Mouse (Mus musculus) limb, embryonic 13.5 days (tissue): ENCODE data around the gene Diras1. TPM values are rescaled to one million over a fixed set of nuclear protein-coding genes. Genes with fewer than 3 reads are reported as not detected.
"Not testable (repeated sequence)": the region's sequence is repeated elsewhere in the genome, so short reads cannot be mapped to it uniquely, and the experiment has no call there.

Experiments used
- ATAC-seq: fragments of 200-750 bp; cut with Nextera tagmentation; 2 replicates; pipeline ENCODE4 v1.8.0; 2017; ENCODE audit warnings: low read depth, moderate number of reproducible peaks, moderate TSS enrichment; ENCODE audit not compliant: low FRiP score
- H3K27ac ChIP-seq: fragments of 300-500 bp; sonication (generic); 2 replicates; pipeline ENCODE4 v1.5.1; 2015; ENCODE audit warnings: inconsistent platforms, mild to moderate bottlenecking, moderate library complexity
- H3K27me3 ChIP-seq: fragments of 300-500 bp; sonication (generic); 2 replicates; pipeline ENCODE4 v1.6.1; 2015; ENCODE audit warnings: mild to moderate bottlenecking, inconsistent platforms
- H3K36me3 ChIP-seq: fragments of 300-500 bp; sonication (generic); 2 replicates; pipeline ENCODE4 v1.6.1; 2015; ENCODE audit warnings: inconsistent platforms, mild to moderate bottlenecking, moderate library complexity
- H3K4me1 ChIP-seq: fragments of 300-500 bp; sonication (generic); 2 replicates; pipeline ENCODE4 v1.6.1; 2015; ENCODE audit warnings: inconsistent platforms
- H3K4me2 ChIP-seq: fragments of 300-500 bp; sonication (generic); replicated peaks from 2 replicates; pipeline ENCODE4 v1.6.1; 2015; ENCODE audit warnings: inconsistent platforms, mild to moderate bottlenecking, moderate library complexity
- H3K4me3 ChIP-seq: fragments of 300-500 bp; sonication (generic); 2 replicates; pipeline ENCODE4 v1.5.1; 2015; ENCODE audit warnings: moderate library complexity, mild to moderate bottlenecking, inconsistent platforms
- H3K9ac ChIP-seq: fragments of 300-500 bp; sonication (generic); 2 replicates; pipeline ENCODE4 v1.6.1; 2015; ENCODE audit warnings: mild to moderate bottlenecking, inconsistent platforms
- H3K9me3 ChIP-seq: fragments of 300-500 bp; sonication (generic); 2 replicates; pipeline ENCODE4 v1.6.1; 2016; ENCODE audit warnings: inconsistent platforms
- WGBS: fragments of 180-500 bp; shearing (Covaris S2); methylation state at CpG from one replicate; pipeline ENCODE4 v1.1.7; 2015; 5-methylcytosine and 5-hydroxymethylcytosine counted together
- polyA plus RNA-seq: library from polyadenylated mRNA; unstranded; fragments of >200 nt; fragmentation: Nextera tagmentation; extraction: Ambion mirVana; gene quantifications from 2 replicates; pipeline ENCODE4 v1.2.1, GENCODE M21; 2015

Diras1 gene
- polyA plus RNA-seq, 1 experiment from 2014 or later, result 0.15 TPM

DNA sequence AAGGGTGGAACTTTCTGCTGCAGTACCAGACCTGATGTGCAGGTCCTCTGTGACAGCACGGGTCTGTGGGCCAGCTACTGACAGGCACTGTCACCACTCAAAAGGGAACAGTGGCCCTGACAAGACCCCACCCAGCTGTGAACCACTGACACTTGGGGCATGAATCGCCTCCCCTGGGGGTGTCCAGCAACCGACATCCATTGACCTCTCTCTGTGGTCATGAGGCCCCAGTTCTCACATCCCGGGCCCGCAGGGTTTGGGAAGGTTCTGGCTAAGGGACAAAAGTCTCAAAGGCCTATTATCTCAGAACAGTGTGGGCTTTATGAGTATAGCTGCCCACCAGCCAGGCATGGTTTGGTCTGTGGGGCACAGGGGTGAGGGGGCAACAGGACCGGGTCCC lies 29.7 kb upstream of the Diras1 start:
- H3K27ac ChIP-seq, result no peak overlapping the region
- WGBS, result 86% methylated on average over 6 of the region's 6 CpGs
- H3K4me1 ChIP-seq, result peaks cover 31% of the 10 kb centered on the region
- H3K36me3 ChIP-seq, result peaks cover 46% of the 10 kb centered on the region
- no peak overlapping the region for H3K4me2 ChIP-seq
- ATAC-seq, result no peak
- no peak overlapping the region for H3K4me3 ChIP-seq
- no peaks in the 10 kb centered on the region for H3K9me3 ChIP-seq
- no peaks in the 10 kb centered on the region for H3K27me3 ChIP-seq
- H3K9ac ChIP-seq, result no peak overlapping the region

DNA sequence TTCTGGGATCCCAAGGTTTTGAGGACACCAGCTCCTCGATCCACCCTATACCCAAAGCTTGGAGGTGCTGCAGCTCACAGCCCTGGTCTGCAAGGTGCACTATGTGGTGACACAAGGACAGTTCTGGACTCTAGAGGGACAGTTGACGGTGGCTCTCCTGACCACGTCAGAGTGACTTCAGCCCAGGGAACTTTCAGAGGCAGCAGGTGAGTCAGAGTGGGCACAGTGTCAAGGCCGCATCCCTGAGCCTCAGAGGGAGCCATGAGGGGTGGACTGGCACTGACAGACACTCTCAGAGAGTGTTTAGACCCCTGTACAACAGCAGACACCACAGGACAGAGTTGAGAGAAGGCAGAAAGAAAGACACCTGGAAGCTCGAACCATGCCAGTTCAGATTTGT lies 27.1 kb upstream of the Diras1 start:
- H3K9ac ChIP-seq, result no peak overlapping the region
- peaks cover 10% of the 10 kb centered on the region; the same call in 1 of the 2 replicates for H3K4me1 ChIP-seq
- no peaks in the 10 kb centered on the region for H3K27me3 ChIP-seq
- no peaks in the 10 kb centered on the region for H3K9me3 ChIP-seq
- H3K4me3 ChIP-seq, result no peak overlapping the region
- H3K4me2 ChIP-seq, result no peak overlapping the region
- no peak for ATAC-seq
- no peak overlapping the region for H3K27ac ChIP-seq
- WGBS, result 93% methylated on average over 5 of the region's 5 CpGs
- peaks cover 72% of the 10 kb centered on the region for H3K36me3 ChIP-seq

DNA sequence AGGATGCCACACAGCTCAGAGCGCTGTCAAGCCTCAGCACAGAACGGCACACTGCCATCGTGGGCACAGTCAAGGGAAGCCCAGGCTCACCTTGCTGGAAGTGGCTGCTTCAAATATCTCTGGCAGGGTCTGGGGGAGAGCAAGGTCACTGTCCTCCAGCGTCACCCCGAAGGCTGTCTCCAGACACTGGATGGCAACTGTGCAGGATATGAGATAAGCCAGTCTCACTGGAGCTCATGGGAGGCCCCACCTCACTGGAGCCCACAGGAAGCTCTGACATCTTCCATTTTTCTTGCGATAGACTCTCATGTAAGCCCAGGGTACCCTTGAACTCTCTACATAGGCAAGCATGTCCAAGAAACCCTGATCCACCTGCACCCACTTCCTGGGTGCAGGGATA lies 25.7 kb upstream of the Diras1 start:
- Histone ChIP-seq H3K27me3 (no peaks in the 10 kb centered on the region), H3K4me2 (no peak overlapping the region), H3K9me3 (no peaks in the 10 kb centered on the region), H3K36me3 (peaks cover 86% of the 10 kb centered on the region), H3K4me3 (no peak overlapping the region), H3K4me1 (no peaks in the 10 kb centered on the region), H3K27ac (no peak overlapping the region), H3K9ac (no peak overlapping the region)
- WGBS, result 95% methylated on average over 6 of the region's 6 CpGs
- ATAC-seq, result no peak

DNA sequence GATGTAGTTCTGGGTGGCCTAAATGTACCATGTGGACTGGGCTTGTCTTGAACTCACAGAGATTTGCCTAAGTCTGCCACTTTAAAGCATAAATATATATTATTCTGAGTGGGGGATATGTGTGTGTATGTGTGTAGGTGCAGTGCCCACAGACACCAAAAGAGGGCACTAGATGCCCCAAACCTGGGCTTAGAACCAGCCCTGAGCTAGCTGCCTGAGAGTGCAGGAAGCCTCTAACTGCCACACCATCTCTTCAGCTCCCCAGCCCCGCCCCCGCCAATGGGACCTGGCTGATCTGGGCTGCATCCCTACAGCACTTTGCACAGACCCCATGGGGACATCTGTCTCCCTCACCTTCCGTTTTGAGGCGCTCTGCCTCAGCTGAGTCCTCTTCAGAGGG lies 25.2 kb upstream of the Diras1 start:
- Histone ChIP-seq H3K4me3 (no peak overlapping the region), H3K9ac (no peak overlapping the region), H3K4me2 (no peak overlapping the region), H3K27ac (no peak overlapping the region), H3K36me3 (peaks cover 90% of the 10 kb centered on the region), H3K4me1 (no peaks in the 10 kb centered on the region), H3K9me3 (no peaks in the 10 kb centered on the region), H3K27me3 (no peaks in the 10 kb centered on the region)
- 88% methylated on average over 4 of the region's 4 CpGs for WGBS
- no peak for ATAC-seq

DNA sequence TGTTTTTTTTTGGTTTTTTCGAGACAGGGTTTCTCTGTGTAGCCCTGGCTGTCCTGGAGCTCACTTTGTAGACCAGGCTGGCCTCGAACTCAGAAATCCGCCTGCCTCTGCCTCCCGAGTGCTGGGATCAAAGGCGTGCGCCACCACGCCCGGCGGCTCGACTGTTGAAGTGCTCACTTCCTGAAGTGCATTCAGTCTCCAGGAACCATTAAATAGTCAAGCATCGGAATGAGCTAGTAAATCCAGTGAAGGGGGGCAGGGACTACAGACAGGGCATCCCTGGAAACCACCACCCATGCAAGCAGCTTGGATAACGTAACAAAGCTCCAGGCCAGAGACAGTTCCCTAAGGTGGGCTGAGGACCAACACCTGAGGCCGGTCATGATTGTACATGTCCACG lies 19.8 kb upstream of the Diras1 start:
- H3K27me3 ChIP-seq, H3K4me2 ChIP-seq, H3K4me1 ChIP-seq, H3K9ac ChIP-seq, ATAC-seq, H3K4me3 ChIP-seq, H3K27ac ChIP-seq, H3K9me3 ChIP-seq: not testable (repeated sequence)
- H3K36me3 ChIP-seq, result peaks cover 80% of the 10 kb centered on the region
- 89% methylated on average over 14 of the region's 14 CpGs for WGBS

DNA sequence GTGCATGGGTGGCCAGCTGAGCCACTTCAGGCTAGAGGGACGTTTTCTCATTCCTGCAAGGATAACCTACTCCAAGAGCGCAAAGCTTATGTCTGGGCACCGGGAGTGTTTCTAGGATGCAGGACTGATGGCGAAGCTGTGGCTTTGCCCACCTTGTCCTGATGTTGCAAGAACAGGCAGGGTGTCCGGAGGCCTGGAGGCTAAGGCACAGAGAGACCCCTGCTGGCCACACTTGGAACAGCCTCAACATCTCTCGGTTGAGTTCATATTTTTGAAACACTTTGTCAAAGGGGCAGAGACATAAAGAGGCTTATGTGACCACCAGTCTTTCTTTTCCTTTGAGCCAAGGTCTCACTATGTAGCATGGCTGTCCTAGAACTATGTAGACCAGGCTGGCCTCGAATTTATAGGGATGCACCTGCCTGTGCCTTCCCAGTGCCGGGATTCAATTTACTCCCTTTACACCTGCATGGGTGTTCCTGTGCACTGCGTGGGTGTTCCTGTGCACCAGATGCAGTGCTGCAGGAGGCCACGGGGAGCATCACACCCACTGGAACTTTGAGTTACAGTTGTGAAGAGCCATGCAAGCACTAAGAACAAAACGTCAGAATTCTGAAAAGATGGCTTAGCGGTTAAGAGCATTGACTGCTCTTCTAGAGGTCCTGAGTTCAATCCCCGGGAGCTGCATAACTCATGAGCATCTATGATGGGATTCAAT lies 16.2 kb upstream of the Diras1 start:
- H3K4me2 ChIP-seq, result no peak overlapping the region
- no peak overlapping the region for H3K9ac ChIP-seq
- no peaks in the 10 kb centered on the region for H3K27me3 ChIP-seq
- no peak for ATAC-seq
- no peak overlapping the region for H3K4me3 ChIP-seq
- 29% methylated on average over 13 of the region's 13 CpGs for WGBS
- H3K9me3 ChIP-seq, result no peaks in the 10 kb centered on the region
- no peak overlapping the region for H3K27ac ChIP-seq
- peaks cover 43% of the 10 kb centered on the region for H3K36me3 ChIP-seq
- H3K4me1 ChIP-seq, result peaks cover 4% of the 10 kb centered on the region; the same call in 1 of the 2 replicates

DNA sequence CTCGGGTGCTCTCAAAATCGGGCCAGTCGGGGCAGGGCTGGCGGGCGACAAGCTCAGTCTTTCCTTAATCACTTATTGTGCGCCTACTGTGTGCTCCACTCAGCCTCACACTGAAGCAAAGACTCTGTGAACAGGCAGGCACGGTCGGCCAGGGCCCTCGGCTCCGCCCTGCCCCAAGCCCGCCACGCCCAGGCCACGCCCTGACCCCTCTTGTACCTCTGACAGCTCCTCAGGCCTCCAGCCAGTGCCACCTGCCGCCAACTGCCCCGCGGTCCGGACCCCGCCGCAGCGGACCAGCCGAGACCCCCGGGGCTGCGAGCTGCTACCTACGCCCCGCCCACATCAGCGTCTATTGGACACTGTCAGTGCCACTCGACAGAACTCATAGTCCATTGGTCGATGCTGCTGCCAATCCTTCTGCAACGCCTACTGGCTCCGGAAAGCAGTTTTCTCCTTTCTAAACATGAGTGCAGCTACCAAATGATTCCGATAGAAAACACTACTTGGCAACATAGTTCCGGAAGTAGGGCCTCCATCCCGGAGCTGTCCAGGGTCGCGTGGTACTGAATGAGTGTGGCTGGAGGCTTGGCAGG lies 11.6 kb upstream of the Diras1 start, which contains the start of gene Slc39a3:
Gene Slc39a3 (minus strand): TSS at position 439 of the 593 bp plus-strand sequence.
- WGBS, result under 1% methylated on average over 35 of the region's 35 CpGs
- Histone ChIP-seq H3K27me3 (no peaks in the 10 kb centered on the region), H3K27ac (no peak within 1 kb of the TSS)

DNA sequence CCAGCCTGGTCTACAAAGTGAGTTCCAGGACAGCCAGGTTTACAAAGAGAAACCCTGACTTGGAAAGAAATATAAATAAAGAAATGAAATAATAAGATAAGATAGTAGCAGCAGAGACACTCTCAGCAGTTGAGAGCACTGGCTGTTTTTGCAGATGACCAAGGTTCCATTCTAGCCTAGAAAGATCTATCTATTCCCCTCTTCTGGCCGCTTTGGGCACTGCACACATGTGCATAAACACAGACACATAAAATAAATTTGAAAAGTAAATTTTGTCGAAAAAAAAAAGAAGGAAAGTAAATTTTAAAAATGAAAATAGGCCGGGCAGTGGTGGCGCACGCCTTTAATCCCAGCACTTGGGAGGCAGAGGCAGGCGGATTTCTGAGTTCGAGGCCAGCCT lies 10.8 kb upstream of the Diras1 start:
- no peak overlapping the region for H3K9ac ChIP-seq
- ATAC-seq, result no peak
- no peaks in the 10 kb centered on the region for H3K27me3 ChIP-seq
- H3K4me1 ChIP-seq, result peaks cover 4% of the 10 kb centered on the region; the same call in 1 of the 2 replicates
- H3K36me3 ChIP-seq, result peaks cover 22% of the 10 kb centered on the region
- WGBS, result 75% methylated on average over 7 of the region's 7 CpGs
- no peaks in the 10 kb centered on the region for H3K9me3 ChIP-seq
- no peak overlapping the region for H3K27ac ChIP-seq
- no peak overlapping the region for H3K4me3 ChIP-seq
- H3K4me2 ChIP-seq, result no peak overlapping the region

More for the DNA sequence above, 11.6 kb upstream of the Diras1 start, which contains the start of gene Slc39a3:
- H3K9ac ChIP-seq, result peak within 1 kb of the TSS; percentile 80
- peak within 1 kb of the TSS; percentile 79 for H3K4me2 ChIP-seq
- peak; percentile 99 for ATAC-seq
- peak within 1 kb of the TSS; percentile 86 for H3K4me3 ChIP-seq
- peaks cover 4% of the 10 kb centered on the region; the same call in 1 of the 2 replicates for H3K4me1 ChIP-seq
- H3K36me3 ChIP-seq, result peaks cover 16% of the 10 kb centered on the region
- H3K9me3 ChIP-seq, result no peaks in the 10 kb centered on the region

DNA sequence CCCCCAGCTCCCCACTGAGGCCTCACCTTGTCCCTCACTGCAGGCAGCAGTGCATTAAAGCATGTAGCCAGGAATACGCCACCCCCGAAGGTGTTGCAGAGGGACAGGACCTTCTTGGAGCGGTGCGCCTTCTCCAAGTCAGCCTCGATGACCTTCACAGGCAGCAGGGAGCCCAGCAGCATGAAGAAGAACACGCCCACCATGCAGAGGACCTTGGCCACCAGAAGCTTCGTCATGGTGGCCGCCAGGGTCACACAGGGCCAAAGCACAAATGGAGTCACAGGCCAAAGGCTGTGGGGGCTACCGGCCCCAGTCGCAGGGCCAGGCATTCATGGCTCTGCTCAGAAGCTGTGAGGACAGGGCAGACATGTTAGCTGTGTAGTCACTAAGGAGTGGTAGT lies 8.1 kb upstream of the Diras1 start:
- no peak overlapping the region for H3K4me2 ChIP-seq
- no peak for ATAC-seq
- H3K4me3 ChIP-seq, result no peak overlapping the region
- no peak overlapping the region for H3K9ac ChIP-seq
- peaks cover 4% of the 10 kb centered on the region; the same call in 1 of the 2 replicates for H3K4me1 ChIP-seq
- 77% methylated on average over 10 of the region's 10 CpGs for WGBS
- no peaks in the 10 kb centered on the region for H3K9me3 ChIP-seq
- H3K27me3 ChIP-seq, result no peaks in the 10 kb centered on the region
- no peak overlapping the region for H3K27ac ChIP-seq
- peaks cover 37% of the 10 kb centered on the region for H3K36me3 ChIP-seq

DNA sequence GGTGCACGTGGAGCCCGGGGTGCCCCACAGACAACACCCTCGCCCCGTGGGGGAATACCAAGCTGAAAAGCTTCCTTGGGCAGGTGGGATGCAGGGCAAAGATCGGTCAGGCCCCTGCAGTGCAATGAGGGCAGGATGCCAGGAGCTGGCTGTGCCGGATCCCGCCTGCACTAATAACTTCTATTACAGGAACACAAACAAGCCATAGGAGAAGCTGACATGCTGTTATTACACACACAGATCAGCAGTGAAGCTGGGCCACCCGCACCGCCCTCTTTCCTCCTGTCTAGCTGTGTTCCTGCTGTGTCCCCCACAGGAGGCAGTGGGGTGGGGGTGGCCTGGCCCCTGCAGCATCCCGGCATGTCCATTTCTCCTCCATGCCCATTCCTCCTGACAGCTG lies 3.6 kb upstream of the Diras1 start:
- Histone ChIP-seq H3K36me3 (peaks cover 37% of the 10 kb centered on the region), H3K4me3 (no peak overlapping the region), H3K4me1 (peaks cover 6% of the 10 kb centered on the region), H3K27ac (no peak overlapping the region), H3K27me3 (peaks cover 34% of the 10 kb centered on the region), H3K9ac (no peak overlapping the region), H3K4me2 (no peak overlapping the region), H3K9me3 (no peaks in the 10 kb centered on the region)
- 70% methylated on average over 10 of the region's 10 CpGs for WGBS
- no peak for ATAC-seq

DNA sequence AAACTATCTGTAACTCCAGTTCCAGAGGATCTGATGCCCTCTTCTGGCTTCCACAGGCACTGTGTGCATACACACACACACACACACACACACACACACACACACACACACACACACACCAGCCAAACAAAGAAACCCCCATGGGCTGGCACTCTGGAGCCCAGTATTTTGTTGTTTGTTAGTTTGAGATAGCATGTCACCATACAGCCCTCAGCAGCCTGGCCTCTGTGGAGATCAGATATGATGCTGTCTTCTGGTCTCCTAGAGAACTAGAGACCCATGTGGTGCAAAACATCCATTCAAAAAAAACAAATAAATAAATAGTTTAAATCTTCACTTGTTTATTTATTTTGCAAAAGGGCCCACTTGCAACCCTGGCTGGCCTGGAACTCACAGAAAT lies 2.8 kb upstream of the Diras1 start:
- H3K4me1 ChIP-seq, result peaks cover 6% of the 10 kb centered on the region
- ATAC-seq, result no peak
- no peak overlapping the region for H3K9ac ChIP-seq
- H3K4me2 ChIP-seq, result no peak overlapping the region
- H3K4me3 ChIP-seq, result no peak overlapping the region
- H3K27ac ChIP-seq, result no peak overlapping the region
- H3K27me3 ChIP-seq, result peaks cover 42% of the 10 kb centered on the region
- peaks cover 31% of the 10 kb centered on the region for H3K36me3 ChIP-seq
- no peaks in the 10 kb centered on the region for H3K9me3 ChIP-seq

DNA sequence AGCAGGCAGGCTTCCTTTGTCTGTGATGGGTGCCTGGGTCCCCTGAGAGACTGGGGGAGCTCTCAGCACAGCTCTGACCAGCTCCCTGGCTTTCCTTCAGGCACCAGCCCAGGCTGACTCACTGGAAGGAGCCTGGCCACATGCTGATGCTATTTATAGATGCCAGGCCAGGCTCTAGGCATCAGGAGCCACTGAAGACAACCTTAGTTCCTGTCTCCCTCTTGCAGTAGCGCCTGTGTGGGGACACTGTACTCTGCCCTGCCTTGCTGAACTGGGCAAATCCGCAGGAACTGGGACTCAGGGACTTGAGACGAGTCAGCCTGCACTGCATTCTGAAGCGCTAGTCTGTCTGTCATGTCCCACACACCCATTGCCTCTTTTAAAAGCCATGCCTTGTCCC lies 1.9 kb upstream of the Diras1 start:
- no peak overlapping the region for H3K4me2 ChIP-seq
- ATAC-seq, result no peak
- peaks cover 23% of the 10 kb centered on the region for H3K36me3 ChIP-seq
- WGBS, result 61% methylated on average over 4 of the region's 4 CpGs
- H3K27me3 ChIP-seq, result peaks cover 50% of the 10 kb centered on the region
- no peak overlapping the region for H3K4me3 ChIP-seq
- H3K27ac ChIP-seq, result no peak overlapping the region
- H3K4me1 ChIP-seq, result peaks cover 6% of the 10 kb centered on the region
- H3K9me3 ChIP-seq, result 0 out of 2 replicates have a peak, but pooled peaks cover 4% of the 10 kb centered on the region
- H3K9ac ChIP-seq, result no peak overlapping the region
